Mouse (Mus musculus): ENCODE results near the gene Sdf2l1. TPM values are rescaled to one million over a fixed set of nuclear protein-coding genes. Genes with fewer than 3 reads are reported as not detected.

Sdf2l1 gene
- polyA plus RNA-seq, 1 experiment from 2014 or later = 110 TPM

DNA sequence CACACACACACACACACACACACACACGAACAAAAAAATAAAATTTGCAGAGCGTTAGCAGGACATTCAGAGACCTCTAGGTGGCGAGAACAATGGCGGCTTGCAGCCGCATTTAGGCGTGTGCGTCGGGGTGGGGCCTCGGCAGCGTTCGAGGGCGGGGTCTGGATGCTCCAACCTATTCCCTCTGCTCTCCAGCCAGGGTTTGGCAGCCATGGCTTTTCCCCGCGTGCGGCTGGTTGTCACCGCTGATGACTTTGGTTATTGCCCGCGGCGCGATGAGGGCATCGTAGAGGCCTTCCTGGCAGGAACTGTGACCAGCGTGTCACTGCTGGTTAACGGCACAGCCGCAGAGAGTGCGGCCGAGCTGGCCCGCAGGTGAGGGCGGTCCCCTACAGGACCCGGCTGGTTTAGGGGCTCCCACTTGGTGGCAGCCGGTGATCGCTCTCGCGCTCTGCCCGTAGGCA, 14.6 kb upstream of the Sdf2l1 start, which contains the start of gene Ccdc116:
Ccdc116 (minus strand) TSS at position 458 of the 464 bp plus-strand sequence.
- Histone ChIP-seq H3K9me3 (no peaks in the 10 kb centered on the region), H3K27ac (peak within 1 kb of the TSS; percentile 53), H3K36me3 (replicated peaks) (peaks cover 11% of the 10 kb centered on the region), H3K4me1 (peaks cover 28% of the 10 kb centered on the region), H3K4me3 (peak within 1 kb of the TSS; percentile 66), H3K27me3 (ENCODE audit: poor library complexity, severe bottlenecking) (peaks cover 22% of the 10 kb centered on the region)
- peak; percentile 86 for DNase-seq (ENCODE audit: extremely low spot score, low spot score)
- WGBS = under 1% methylated on average over 34 of the region's 34 CpGs

GRCm38 (mm10) chr16:17144339-17144738, 12.2 kb upstream of the Sdf2l1 start, which contains the start of gene Ydjc:
Gene Ydjc, plus strand, starts transcription at chr16:17144621.
- Histone ChIP-seq H3K27me3 (ENCODE audit: poor library complexity, severe bottlenecking) (peaks cover 22% of the 10 kb centered on the region), H3K4me1 (peaks cover 28% of the 10 kb centered on the region), H3K27ac (no peak within 1 kb of the TSS), H3K4me3 (0 out of 2 replicates have a peak within 1 kb of the TSS, but pooled peaks have one; percentile 4), H3K36me3 (replicated peaks) (no peaks in the 10 kb centered on the region), H3K9me3 (no peaks in the 10 kb centered on the region)
- WGBS = 16% methylated on average over 7 of the region's 7 CpGs
- no peak for DNase-seq (ENCODE audit: extremely low spot score, low spot score)

- H3K27ac ChIP-seq = no peak overlapping the region
- no peaks in the 10 kb centered on the region for H3K36me3 ChIP-seq (replicated peaks)
- no peak for DNase-seq (ENCODE audit: extremely low spot score, low spot score)
- H3K9me3 ChIP-seq = no peaks in the 10 kb centered on the region
- no peak overlapping the region for H3K4me3 ChIP-seq
- H3K4me1 ChIP-seq = peaks cover 9% of the 10 kb centered on the region
- 85% methylated on average over 15 of the region's 15 CpGs for WGBS
- H3K27me3 ChIP-seq (ENCODE audit: poor library complexity, severe bottlenecking) = 0 out of 2 replicates have a peak, but pooled peaks cover 3% of the 10 kb centered on the region
Observed at GRCm38 (mm10) chr16:17137355-17137754, 5.2 kb upstream of the Sdf2l1 start.

GRCm38 (mm10) chr16:17132906-17133200, 670 bp upstream of the Sdf2l1 start:
- H3K27me3 ChIP-seq (ENCODE audit: poor library complexity, severe bottlenecking) = 0 out of 2 replicates have a peak, but pooled peaks cover 3% of the 10 kb centered on the region
- WGBS = 41% methylated on average over 7 of the region's 7 CpGs
- DNase-seq (ENCODE audit: extremely low spot score, low spot score) = no peak
- H3K36me3 ChIP-seq (replicated peaks) = peaks cover 14% of the 10 kb centered on the region
- H3K4me3 ChIP-seq = peak overlapping the region; percentile 82
- peak overlapping the region; percentile 93 for H3K27ac ChIP-seq
- peaks cover 25% of the 10 kb centered on the region for H3K4me1 ChIP-seq
- H3K9me3 ChIP-seq = no peaks in the 10 kb centered on the region

- peaks cover 14% of the 10 kb centered on the region for H3K36me3 ChIP-seq (replicated peaks)
- DNase-seq (ENCODE audit: extremely low spot score, low spot score) = peak; percentile 43
- no peaks in the 10 kb centered on the region for H3K9me3 ChIP-seq
- peak overlapping the region; percentile 82 for H3K4me3 ChIP-seq
- H3K4me1 ChIP-seq = peaks cover 25% of the 10 kb centered on the region
- WGBS = 4% methylated on average over 43 of the region's 43 CpGs
- H3K27me3 ChIP-seq (ENCODE audit: poor library complexity, severe bottlenecking) = 0 out of 2 replicates have a peak, but pooled peaks cover 3% of the 10 kb centered on the region
- peak overlapping the region; percentile 93 for H3K27ac ChIP-seq
Observed at GRCm38 (mm10) chr16:17131191-17132088, 743 bp downstream of the Sdf2l1 start.

GRCm38 (mm10) chr16:17127292-17127691, 4.9 kb downstream of the Sdf2l1 start:
- H3K27ac ChIP-seq = no peak overlapping the region
- no peaks in the 10 kb centered on the region for H3K27me3 ChIP-seq (ENCODE audit: poor library complexity, severe bottlenecking)
- no peak for DNase-seq (ENCODE audit: extremely low spot score, low spot score)
- no peaks in the 10 kb centered on the region for H3K9me3 ChIP-seq
- H3K4me3 ChIP-seq = no peak overlapping the region
- H3K4me1 ChIP-seq = peaks cover 48% of the 10 kb centered on the region
- 100% methylated on average over 1 of the region's 1 CpGs for WGBS
- peaks cover 29% of the 10 kb centered on the region for H3K36me3 ChIP-seq (replicated peaks)

GRCm38 (mm10) chr16:17124871-17125520, 7.2 kb downstream of the Sdf2l1 start, which contains the start of gene 2610318N02Rik:
Gene 2610318N02Rik, minus strand, starts transcription at chr16:17125167.
- Histone ChIP-seq H3K9me3 (no peaks in the 10 kb centered on the region), H3K27me3 (ENCODE audit: poor library complexity, severe bottlenecking) (no peaks in the 10 kb centered on the region), H3K4me3 (peak within 1 kb of the TSS; percentile 73), H3K4me1 (peaks cover 43% of the 10 kb centered on the region), H3K36me3 (replicated peaks) (peaks cover 44% of the 10 kb centered on the region), H3K27ac (peak within 1 kb of the TSS; percentile 93)
- WGBS = under 1% methylated on average over 25 of the region's 25 CpGs
- peak; percentile 88 for DNase-seq (ENCODE audit: extremely low spot score, low spot score)

DNA sequence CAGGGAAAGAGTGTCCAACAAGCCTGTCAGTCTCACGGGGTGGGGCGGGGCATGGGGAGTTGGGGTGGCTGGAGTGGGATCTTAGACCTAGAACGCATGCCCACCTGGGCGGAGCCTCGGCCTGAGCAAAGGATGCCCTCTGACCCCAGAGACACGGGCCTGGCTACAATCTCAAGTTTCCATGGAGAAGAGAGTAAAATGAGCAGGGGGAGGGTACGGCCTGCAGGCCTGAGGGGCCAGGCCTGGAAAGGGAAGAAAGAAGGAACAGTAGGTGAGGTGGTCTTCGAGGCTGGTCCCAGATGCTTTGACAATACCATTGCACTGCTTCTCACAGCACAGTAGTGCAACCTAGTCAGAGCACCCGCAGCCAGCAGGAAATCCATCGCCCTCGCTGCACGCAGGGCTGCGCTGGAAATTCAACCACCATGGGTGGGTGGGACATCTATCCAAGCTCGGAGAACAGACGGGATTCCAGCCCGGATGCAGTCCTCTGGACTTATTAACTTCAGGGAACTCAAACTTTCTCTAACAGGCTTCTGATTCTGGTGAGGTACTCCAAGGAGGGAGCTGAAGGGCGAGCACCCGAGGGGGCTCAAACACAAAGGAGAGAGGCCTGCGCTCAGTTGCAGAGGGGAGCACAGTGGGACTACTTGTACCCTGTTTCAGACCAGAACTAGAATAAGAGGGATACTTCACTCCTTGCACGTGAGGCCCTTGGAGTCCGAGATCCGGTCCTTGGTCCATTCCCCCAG, 7.9 kb downstream of the Sdf2l1 start:
- H3K4me1 ChIP-seq = peaks cover 43% of the 10 kb centered on the region
- no peaks in the 10 kb centered on the region for H3K27me3 ChIP-seq (ENCODE audit: poor library complexity, severe bottlenecking)
- peak overlapping the region; percentile 93 for H3K27ac ChIP-seq
- no peaks in the 10 kb centered on the region for H3K9me3 ChIP-seq
- WGBS = under 1% methylated on average over 22 of the region's 22 CpGs
- peak overlapping the region; percentile 73 for H3K4me3 ChIP-seq
- H3K36me3 ChIP-seq (replicated peaks) = peaks cover 44% of the 10 kb centered on the region
- DNase-seq (ENCODE audit: extremely low spot score, low spot score) = peak; percentile 84

GRCm38 (mm10) chr16:17121569-17121968, 10.6 kb downstream of the Sdf2l1 start:
- H3K9me3 ChIP-seq = no peaks in the 10 kb centered on the region
- 47% methylated on average over 11 of the region's 14 CpGs for WGBS
- H3K27ac ChIP-seq = peak overlapping the region; percentile 2; the same call in 1 of the 2 replicates
- H3K4me1 ChIP-seq = peaks cover 43% of the 10 kb centered on the region
- peaks cover 72% of the 10 kb centered on the region for H3K36me3 ChIP-seq (replicated peaks)
- DNase-seq (ENCODE audit: extremely low spot score, low spot score) = no peak
- no peaks in the 10 kb centered on the region for H3K27me3 ChIP-seq (ENCODE audit: poor library complexity, severe bottlenecking)
- H3K4me3 ChIP-seq = peak overlapping the region; percentile 31

DNA sequence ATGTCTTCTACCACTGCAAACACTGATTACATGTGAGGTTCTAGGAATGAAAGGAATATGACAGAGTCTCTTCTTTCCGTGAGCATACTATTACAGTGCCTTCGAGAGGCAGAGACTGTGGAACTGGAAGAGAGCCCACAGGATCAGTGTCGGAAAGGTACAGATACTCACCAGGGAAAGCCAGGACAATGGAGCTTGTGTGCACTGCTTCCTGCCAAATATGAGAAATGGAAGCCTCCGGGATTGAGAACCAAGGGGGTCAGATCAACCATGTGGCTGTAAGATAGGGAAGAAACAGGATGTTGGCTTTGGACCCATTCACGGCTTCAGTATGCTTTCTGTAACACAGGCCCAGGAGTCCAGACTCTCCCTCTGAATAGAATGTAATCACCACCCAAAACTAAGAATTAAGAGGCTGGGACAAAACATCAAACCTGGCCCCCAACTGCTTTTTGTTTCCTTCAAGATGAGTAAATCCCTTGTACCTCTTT, 14.8 kb downstream of the Sdf2l1 start:
- Histone ChIP-seq H3K9me3 (no peaks in the 10 kb centered on the region), H3K4me1 (peaks cover 11% of the 10 kb centered on the region), H3K4me3 (no peak overlapping the region), H3K27ac (no peak overlapping the region), H3K27me3 (ENCODE audit: poor library complexity, severe bottlenecking) (no peaks in the 10 kb centered on the region), H3K36me3 (replicated peaks) (peaks cover 100% of the 10 kb centered on the region)
- DNase-seq (ENCODE audit: extremely low spot score, low spot score) = no peak
- 95% methylated on average over 5 of the region's 5 CpGs for WGBS

- peaks cover 72% of the 10 kb centered on the region for H3K36me3 ChIP-seq (replicated peaks)
- no peaks in the 10 kb centered on the region for H3K27me3 ChIP-seq (ENCODE audit: poor library complexity, severe bottlenecking)
- DNase-seq (ENCODE audit: extremely low spot score, low spot score) = peak; percentile 77
- H3K9me3 ChIP-seq = no peaks in the 10 kb centered on the region
- peak within 1 kb of the TSS; percentile 84 for H3K27ac ChIP-seq
- WGBS = 10% methylated on average over 38 of the region's 38 CpGs
- H3K4me3 ChIP-seq = peak within 1 kb of the TSS; percentile 87
- H3K4me1 ChIP-seq = peaks cover 13% of the 10 kb centered on the region
Observed at GRCm38 (mm10) chr16:17110771-17111743, 21.1 kb downstream of the Sdf2l1 start, which contains the start of gene Ppil2. Gene Ppil2, minus strand, starts transcription at chr16:17111257.
